Mouse (Mus musculus) frontal cortex, adult (tissue): Measurements from ENCODE around the gene Sp100.
"Not testable (repeated sequence)": the region's sequence is repeated elsewhere in the genome, so short reads cannot be mapped to it uniquely, and the experiment has no call there.

Experiments
- ATAC-seq: cut with Nextera tagmentation; 2 replicates; pipeline ENCODE4 v1.9.2; 2017; ENCODE audit warnings: mild to moderate bottlenecking, moderate library complexity, mixed read lengths; ENCODE audit not compliant: low TSS enrichment

Gene Sp100

GRCm38 (mm10) chr1:85649881-85650280 lies at the start of gene Sp100:
TSS of gene Sp100 (plus strand) at chr1:85649988.
- ATAC-seq: not testable (repeated sequence)

GRCm38 (mm10) chr1:85600078-85600477 lies 49.7 kb upstream of the Sp100 start, which contains the start of gene Sp140:
TSS of gene Sp140 (plus strand) at chr1:85600378.
- ATAC-seq: not testable (repeated sequence)

DNA sequence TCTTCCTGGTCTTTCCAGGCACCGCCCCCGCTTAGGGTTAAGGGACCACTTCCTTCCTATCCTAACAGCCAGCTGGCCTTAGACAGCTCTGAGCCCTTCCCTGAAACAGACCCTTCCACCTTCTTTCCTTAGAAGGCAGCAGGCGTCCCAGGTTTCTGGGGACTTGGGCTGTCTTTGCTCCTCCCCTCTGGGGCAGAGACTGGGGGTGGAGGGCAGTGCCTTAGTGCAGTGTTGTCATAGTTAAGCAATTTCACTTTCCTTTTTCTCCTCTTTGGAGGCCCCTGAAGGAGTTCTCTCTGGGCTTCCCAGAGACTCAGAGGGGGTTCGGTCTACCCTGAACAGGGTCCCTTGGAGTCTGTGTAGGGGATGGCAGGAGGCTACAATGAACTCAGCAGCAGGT lies 49.0 kb upstream of the Sp100 start:
- ATAC-seq: not testable (repeated sequence)

DNA sequence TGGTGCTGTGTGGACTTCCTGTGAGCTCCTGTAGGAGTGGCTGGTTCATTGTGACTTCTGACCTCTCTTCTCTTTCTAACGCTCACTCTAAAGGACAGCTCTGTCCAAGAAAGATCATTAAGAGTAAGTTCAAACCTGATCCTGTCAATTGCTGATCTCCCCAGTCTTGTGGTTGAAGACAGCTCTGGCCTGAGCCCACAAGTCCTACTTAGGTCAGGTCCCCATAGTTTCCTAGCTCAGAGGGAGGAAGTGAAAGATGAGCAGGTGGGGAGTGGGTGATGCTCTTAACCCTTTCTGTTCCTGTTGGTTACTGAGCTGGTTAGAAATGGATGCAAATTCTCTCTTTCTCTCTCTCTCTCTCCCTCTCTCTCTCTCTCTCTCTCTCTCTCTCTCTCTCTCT lies 45.4 kb upstream of the Sp100 start:
- ATAC-seq: not testable (repeated sequence)

DNA sequence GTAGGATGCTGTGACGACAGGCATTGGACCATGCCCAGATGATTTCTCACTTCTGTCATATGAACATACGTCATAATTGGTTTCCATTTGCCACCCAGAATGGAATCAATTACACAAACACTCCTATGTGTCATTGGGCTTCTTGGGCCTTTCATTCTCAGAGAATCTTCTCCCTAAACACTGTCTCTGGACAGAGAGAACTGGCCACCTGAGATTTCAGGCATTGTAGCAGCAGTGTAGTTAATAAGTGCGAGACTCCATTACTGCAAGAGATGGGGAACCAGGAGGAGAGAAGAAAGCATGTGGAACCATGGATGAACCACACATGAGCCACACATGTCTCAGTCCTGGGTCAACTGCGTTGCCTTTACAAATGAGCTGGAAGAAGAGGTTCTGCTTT lies 41.4 kb upstream of the Sp100 start:
- ATAC-seq: not testable (repeated sequence)

DNA sequence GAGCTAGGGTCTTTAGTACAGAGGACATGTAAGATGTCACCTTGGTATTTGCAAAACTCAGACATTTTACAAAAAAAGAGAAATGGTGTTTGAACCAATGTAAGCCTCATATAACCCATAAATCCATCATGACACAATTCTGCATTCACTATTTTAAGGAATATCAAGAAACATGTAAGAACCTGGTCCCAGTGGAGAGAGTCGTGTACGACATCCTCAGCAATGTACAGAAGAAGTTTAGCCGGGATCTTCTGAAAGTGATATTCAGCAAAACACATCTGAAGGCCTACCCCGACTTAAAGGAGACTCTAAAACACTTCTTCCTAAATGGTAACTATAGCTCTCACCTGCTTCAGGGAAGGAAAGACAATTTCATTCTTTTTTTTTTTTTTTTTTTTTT lies 39.2 kb upstream of the Sp100 start:
- ATAC-seq: not testable (repeated sequence)

GRCm38 (mm10) chr1:85615096-85615495 lies 34.7 kb upstream of the Sp100 start:
- not testable (repeated sequence) for ATAC-seq

GRCm38 (mm10) chr1:85615819-85616218 lies 34.0 kb upstream of the Sp100 start:
- ATAC-seq: not testable (repeated sequence)

DNA sequence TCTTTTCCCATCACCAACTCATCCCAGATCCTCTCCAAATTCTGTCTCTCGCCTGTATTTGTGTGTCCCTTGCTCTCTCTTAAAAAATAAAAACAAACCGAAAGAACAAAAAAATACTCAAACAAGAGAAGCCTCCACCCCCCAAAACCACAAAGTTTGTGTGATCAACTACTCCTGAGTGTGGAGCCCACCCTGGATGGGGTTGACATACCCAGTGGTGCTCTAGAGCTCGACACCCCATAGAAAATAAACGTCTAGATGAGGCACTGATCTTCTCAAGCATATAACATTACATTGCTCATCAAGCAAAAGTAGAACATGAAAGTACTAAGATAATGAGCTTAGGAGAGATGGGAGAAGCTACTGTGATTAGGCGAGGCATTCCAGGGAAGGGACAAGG lies 32.6 kb upstream of the Sp100 start:
- not testable (repeated sequence) for ATAC-seq

DNA sequence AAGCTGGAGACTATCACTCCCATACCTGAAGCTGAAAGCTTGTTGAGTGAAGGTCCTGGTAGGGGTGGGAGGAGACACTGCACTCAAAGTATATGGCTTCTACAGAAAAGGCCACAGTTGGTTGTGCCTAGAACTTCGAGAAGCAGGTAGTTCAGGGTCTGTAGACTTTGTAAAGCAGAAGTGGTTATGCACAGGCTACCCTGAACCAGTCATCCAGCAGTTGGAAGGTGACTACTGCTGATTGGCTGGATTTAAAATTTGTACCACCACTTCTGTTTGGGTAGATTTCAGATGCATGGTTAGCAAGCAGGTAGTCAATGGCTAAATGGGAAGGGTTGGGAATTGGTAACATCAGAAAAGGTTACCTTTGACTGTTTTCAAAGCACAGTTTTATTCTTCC lies 31.1 kb upstream of the Sp100 start:
- not testable (repeated sequence) for ATAC-seq

GRCm38 (mm10) chr1:85636936-85637335 lies 12.9 kb upstream of the Sp100 start:
- ATAC-seq: not testable (repeated sequence)

DNA sequence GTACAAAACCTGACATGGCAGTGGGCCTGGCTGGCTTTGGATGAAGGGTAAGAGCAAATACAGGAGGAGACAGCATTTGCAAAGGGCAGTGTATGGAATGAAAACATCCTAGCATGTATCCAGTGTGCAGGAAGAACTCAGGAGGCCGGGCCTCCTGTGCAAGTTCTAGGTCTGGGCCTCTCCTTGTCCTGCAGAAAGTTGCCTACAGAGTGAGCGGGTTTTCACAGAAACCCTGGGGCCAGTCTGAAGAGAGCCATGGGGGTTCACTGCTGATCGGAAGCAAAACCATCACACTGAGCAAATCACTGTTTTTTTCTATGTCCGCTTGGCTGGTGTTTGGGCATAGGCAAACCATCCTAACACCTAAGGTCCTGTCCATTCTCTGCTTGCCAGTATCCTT lies 11.6 kb upstream of the Sp100 start:
- ATAC-seq: not testable (repeated sequence)

GRCm38 (mm10) chr1:85650524-85650923 lies 736 bp downstream of the Sp100 start:
- not testable (repeated sequence) for ATAC-seq

DNA sequence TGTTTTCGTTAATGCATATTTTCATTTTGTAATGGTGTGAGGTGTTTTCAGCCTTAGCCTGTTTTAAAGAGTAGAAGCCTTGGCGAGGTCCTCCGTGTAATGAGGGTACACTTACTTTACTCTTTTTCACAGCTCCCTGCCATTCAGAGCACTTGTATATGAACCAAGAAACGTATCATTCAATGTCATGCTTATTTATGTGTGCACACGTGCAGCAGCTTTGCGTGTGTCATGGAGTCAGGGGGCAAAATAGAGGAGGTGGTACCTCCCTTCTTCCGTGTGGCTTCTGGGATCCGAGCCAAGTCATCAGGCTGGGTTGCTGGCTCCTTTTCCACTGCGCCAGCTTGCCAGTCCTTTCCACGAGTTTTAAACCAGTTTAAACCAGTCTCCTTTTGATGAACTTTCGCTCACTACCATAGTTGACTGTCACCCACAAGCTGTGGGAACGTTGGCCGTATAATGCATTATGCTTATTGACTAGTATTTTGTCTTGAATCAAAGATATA lies 2.0 kb downstream of the Sp100 start:
- ATAC-seq: not testable (repeated sequence)

- not testable (repeated sequence) for ATAC-seq
Measured at GRCm38 (mm10) chr1:85657211-85657610, 7.4 kb downstream of the Sp100 start.

DNA sequence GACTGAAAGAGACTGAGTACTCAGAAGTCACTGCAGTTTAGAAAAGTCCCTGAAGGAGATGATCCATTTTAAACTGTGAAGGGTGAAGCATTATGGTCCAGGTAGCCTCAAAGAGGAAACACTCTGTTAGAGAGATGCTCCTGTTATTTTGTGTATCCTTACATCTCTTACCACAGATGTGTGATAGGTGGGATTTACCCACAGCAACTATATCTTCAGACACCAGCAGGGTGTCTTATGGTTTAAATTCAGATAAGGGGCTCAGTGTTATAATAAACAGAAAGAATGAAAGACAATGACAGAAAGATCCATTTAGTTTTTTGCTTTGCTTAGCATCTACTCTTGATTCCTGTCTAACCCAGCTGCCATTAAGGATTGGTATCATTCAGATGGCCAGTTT lies 14.5 kb downstream of the Sp100 start:
- no peak for ATAC-seq

- no peak for ATAC-seq
Measured at GRCm38 (mm10) chr1:85680226-85680625, 30.4 kb downstream of the Sp100 start.

DNA sequence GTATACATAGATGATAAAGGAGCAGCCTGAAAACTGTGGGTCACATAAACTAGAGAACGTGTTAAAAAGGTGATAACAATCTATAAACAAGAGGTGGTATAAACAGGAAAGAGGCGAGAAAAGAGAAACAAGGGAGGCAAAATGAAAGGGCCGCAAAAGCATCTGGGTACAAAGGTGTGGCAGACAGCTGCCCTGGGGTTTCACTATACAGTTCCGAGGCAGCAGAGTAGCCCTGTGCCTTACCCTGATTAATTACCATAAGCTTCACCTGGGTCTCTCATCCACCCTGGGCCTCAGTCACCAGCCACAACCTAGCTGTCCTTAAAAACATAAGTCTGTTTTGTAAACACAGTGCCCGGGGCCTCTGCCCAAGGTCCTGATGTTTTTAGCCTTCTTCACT lies 36.9 kb downstream of the Sp100 start:
- no peak for ATAC-seq

GRCm38 (mm10) chr1:85687346-85687745 lies 37.6 kb downstream of the Sp100 start:
- ATAC-seq: no peak

GRCm38 (mm10) chr1:85690544-85690943 lies 40.8 kb downstream of the Sp100 start:
- no peak for ATAC-seq

DNA sequence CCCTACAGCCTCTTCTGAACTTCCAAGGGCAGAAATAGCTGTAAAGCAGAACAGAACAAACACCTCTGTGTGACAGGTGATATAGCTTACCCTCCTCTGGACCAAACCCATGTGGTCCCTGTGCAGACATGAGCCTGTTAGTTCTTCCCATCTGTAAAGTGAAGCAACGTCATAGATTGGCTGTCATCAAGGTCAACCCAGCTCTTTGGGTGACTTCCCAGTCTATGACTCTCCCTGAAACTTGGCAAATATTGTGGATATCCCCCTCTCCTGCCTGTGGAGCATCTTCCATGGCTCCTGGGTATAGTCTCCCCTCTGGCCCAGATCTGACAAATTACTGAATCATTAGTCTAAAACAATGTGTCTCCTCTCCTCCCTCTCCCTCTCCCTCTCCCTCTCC lies 42.5 kb downstream of the Sp100 start:
- no peak for ATAC-seq

DNA sequence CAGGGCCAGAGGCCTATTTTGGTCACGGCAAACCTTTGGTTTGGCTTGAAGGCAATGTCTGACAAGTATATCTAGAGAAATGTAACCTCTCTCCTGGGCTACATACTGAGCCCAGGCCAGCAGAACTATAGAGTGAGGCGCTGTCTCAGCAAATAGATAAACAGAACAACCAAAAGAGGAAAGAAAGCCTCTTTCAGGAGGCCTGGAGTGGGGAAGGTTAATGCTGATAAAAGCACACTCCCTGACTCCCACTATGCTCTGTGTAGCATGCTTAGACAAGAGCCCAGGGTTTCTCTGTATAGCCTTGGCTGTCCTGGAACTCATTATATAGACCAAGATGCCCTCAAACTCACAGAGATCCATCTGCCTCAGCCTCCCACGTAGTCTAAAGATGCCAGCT lies 43.5 kb downstream of the Sp100 start:
- ATAC-seq: no peak

GRCm38 (mm10) chr1:85695646-85696045 lies 45.9 kb downstream of the Sp100 start:
- no peak for ATAC-seq
